Mouse (Mus musculus) neutrophil, adult 5-6 weeks (primary cell): ENCODE measurements at regions not wholly inside any gene's neighbourhood (a gene's known extent, or its start where the extent isn't known, plus 50 kb on each side); places are given as distances from the start of the nearest gene placed in this dataset.

Experiments used
- ATAC-seq: fragments of 151-379, 151-347 bp; 2 replicates; pipeline ENCODE4 v1.8.0; 2017; ENCODE audit warnings: mild to moderate bottlenecking, moderate TSS enrichment; ENCODE audit not compliant: insufficient number of reproducible peaks, poor library complexity, low FRiP score, severe bottlenecking; ENCODE audit errors: extremely low read depth

DNA sequence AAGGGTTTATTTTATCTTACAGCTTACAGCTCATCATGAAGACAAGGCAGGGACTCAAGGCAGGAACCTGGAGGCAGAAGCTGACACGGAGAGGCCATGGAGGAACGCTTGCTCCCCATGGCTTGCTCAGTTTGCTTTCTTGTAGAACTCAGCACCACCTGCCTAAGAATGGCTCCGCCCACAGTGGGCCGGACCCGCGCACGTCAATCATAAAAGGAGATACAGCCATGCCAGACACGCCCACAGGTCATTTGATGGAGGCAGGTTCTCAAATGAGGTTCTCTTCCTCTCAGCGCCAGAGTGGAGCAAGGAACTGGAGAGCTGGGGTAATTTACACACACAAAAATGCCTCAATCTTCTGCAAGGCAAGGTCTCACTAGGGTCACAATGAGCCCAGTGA is 78.0 kb upstream of the 1700021F07Rik start:
- no peak for ATAC-seq

GRCm38 (mm10) chr2:173445039-173445438 is 77.3 kb upstream of the 1700021F07Rik start:
- no peak for ATAC-seq

DNA sequence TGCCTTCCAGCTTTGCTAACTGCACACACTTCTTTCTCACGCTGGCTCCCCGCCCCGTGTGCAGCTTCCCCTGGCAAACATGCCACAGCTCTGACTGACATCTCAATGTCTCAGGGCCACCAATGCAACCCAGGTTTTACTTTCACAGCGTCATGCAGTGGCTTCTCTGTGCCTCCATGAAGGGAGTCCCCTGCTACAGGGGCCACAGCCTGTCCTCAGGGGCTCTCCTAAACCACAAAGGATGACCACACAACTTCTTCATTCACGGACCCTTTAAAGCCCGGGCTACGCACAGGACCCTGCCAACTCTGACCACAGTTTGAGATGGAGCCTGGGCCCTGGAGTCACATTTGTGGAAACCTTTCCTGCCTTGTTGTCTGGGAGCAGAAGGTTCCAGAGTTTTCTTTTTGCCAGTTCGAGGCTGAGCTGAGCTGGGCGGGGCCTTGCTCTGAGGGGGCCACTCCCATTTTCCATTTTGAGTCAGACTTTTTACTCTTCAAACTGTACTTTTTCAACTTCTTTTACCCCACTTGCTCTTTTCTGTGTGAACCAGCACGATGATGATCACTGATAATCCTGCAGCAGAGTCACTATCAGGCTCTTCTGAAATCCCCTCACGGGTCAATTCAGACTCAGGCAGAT is 73.7 kb upstream of the 1700021F07Rik start:
- ATAC-seq, result no peak

GRCm38 (mm10) chr2:173449198-173449597 is 73.2 kb upstream of the 1700021F07Rik start:
- ATAC-seq, result no peak

- peak; percentile 67; the same call in 1 of the 2 replicates for ATAC-seq
These were observed 70.3 kb upstream of the 1700021F07Rik start for GRCm38 (mm10) chr2:173451993-173452481.

DNA sequence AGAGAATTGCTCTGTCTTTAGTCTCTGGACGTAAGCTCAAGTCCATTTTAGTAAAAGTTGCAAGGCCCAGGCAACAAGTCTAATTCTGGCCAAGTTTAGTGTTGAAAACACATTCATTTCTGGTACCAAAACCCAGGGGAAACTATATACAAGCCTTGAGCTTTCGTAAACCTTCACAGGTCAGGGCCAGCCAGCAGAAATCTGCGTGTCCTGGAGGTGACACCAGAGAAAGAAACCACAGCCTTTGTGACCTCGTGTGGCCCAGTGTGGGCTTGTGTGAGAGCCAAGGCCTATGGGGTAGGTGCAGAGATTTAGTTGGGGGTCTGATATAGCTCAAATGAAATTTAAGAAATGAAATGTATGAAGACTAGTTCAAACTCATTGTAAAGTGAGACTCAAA is 69.6 kb upstream of the 1700021F07Rik start:
- no peak for ATAC-seq

- ATAC-seq, result peak; percentile 55
These were observed 68.6 kb upstream of the 1700021F07Rik start for GRCm38 (mm10) chr2:173453569-173454405.

- no peak for ATAC-seq
These were observed 67.6 kb upstream of the 1700021F07Rik start for GRCm38 (mm10) chr2:173454741-173455140.

DNA sequence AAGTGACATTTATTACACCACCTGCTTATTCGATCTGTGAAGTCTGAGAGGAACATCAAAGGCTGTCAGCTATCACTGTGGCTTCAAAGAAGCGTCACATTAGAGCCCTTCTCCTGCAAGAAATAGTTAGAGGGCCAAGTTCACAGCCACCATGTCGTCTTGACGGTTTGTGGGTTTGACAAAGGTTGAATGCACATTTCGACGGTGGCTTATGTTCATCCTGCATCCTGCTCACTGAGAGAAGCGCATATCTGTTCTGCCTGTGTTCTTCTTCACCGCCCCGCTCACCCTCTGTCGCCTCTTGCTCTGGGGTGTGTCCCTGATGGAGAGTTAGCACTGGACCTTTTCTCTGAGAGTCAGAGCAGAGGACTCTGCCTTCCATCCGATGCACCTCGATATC is 67.2 kb upstream of the 1700021F07Rik start:
- ATAC-seq, result no peak

DNA sequence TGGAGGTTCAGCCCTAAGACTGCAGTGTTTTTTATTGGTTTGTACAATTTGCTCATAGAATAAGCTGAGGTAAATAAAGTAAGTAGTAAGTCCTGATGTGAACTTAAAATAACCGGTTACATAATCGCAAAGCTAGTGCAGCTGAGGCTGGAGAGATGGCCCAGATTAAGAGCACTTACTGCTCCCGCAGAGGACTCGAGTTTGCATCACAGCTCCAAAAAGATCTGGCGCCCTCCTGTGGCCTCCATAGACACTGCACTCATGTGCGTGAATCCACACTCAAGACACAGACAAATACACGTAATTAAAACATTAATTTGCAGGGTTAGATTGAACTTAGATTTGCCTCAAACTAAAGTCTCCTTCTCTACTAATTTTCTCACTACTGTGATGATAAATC is 66.3 kb upstream of the 1700021F07Rik start:
- no peak for ATAC-seq

DNA sequence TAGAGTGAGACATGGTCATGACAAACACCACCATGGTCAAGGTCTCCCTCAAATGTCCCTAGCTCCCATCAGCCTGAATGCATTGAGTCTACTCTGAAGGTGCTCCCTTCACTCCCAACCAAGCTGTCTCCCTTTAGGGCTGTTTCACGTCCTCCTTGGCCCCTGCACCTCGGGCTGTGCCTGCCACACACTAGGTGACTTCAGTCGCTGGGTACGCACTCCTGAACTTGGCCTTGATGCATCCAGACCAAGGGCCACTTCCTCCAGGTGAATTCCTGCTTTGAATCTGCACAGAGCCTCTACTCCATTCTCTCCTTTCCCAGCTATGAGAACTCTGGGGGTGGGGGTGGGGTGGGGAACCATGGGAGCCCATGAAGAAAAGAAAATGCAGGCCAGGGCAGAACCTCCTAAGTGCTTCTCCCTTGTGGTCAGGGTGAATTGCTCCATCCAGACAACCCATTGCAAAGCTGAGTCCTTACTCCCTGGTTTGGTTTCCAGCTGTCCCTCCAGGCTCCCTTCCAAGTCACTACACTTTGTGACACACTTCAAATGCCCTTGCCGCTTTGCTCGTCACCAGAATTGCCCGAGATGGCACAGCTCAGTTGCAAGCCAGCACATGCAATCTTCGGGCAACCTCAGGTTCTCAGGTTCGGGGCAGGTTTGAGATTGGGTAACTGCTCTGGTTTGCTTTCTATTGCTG is 65.3 kb upstream of the 1700021F07Rik start:
- ATAC-seq, result no peak

DNA sequence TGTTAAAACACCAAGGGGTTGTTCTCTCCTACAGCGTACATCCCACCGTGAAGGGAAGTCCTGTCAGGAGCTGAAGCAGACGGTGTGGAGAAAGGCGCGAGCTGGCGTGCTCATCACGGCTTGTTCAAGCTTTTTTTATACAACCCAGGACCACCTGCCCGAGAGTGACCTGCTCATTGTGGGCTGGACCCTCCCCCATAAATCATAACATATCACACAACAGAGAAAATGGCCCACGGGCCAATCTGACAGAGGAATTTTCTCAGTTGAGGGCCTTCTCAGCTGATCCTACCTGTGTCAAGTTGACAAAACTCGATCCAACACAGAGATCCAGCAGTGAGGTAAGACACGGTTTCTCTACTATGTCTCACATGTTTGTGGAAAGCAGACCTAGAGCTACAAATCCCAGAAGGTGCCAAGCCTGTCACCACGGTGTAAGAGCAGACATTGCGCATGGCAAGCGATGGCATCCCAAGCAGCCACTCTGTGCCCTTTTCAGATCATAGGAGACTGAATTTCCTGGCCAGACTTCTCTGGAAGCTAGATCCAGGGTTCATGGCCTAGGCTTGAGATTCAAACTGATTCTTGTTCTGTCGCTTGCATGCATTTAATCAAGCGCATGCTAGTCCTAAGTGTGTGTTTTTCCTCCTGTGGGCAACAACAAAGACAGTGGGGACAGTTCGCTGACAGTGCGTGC is 64.6 kb upstream of the 1700021F07Rik start:
- ATAC-seq, result no peak

DNA sequence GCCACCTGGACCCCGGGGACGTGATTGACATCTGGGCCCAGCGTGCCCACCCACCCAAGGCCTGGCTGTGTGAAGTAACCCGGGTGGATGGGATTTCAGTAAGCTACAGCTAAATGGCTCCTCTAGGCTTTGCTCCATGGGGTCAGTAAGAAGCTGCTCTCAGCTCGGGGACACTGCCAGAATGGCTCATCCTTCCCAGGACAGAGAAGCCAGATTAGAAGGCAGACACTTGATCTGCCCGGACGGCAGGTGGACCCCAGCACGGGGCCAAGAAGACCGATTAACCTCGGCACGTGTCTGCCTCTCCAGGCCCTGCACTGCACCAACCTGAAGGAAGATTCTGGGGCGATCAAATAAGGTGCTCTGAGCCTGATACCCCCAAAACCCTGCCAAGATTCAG is 63.5 kb upstream of the 1700021F07Rik start:
- no peak for ATAC-seq

GRCm38 (mm10) chr2:173463313-173463712 is 59.1 kb upstream of the 1700021F07Rik start:
- ATAC-seq, result no peak; the same call in 1 of the 2 replicates

GRCm38 (mm10) chr2:173464562-173464961 is 57.8 kb upstream of the 1700021F07Rik start:
- no peak for ATAC-seq

GRCm38 (mm10) chr2:173465006-173465620 is 57.3 kb upstream of the 1700021F07Rik start:
- ATAC-seq, result peak; percentile 42

GRCm38 (mm10) chr2:173468136-173468535 is 54.2 kb upstream of the 1700021F07Rik start:
- no peak for ATAC-seq

DNA sequence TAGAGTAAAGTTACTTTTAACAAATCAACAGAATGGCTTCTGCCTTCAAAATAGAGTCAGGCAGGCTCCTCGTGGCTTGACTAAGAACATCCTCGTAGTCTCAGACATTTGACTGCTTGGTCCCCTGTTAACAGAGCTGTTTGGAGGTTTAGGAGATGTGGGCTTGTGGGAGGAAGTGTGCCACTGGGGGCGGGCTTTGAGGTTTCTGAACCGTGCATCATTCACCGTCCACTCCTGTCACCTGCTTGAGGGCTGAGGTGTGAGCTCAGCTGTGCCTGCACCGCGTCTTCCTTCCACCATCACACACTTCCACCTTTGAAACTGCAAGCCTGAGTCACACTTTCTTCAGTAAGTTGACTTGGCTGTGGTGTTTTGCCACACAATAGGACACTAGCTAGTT is 52.6 kb upstream of the 1700021F07Rik start:
- ATAC-seq, result peak; percentile 92
